Mouse (Mus musculus): Measurements from ENCODE around the gene Tec. TPM values are rescaled to one million over a fixed set of nuclear protein-coding genes. Genes with fewer than 3 reads are reported as not detected.

Tec gene
- polyA plus RNA-seq, 1 experiment from 2014 or later = 5.2 TPM

DNA sequence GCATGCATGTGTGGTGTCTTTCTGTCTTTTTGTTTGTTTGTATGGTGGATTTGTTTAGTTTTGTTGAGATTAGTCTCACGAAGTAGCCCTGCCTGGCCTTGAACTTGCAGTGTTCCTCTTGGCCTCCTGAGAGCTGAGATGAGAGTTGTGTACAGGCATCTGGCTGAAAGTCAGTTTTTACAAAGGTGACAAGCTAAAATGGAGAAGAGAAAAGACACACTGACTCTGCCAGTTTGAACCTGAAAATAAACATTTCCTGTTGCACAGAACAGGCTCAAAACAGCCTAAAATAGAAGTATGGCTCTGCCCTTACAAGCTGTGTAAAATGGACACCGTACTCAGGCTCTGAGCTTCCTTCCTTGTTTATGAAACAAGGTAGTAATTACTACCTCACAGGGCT lies 14.9 kb downstream of the Tec start:
- 58% methylated on average over 2 of the region's 2 CpGs for WGBS
- no peak for ATAC-seq (ENCODE audit: insufficient number of reproducible peaks, insufficient read depth, low FRiP score, low read depth)

DNA sequence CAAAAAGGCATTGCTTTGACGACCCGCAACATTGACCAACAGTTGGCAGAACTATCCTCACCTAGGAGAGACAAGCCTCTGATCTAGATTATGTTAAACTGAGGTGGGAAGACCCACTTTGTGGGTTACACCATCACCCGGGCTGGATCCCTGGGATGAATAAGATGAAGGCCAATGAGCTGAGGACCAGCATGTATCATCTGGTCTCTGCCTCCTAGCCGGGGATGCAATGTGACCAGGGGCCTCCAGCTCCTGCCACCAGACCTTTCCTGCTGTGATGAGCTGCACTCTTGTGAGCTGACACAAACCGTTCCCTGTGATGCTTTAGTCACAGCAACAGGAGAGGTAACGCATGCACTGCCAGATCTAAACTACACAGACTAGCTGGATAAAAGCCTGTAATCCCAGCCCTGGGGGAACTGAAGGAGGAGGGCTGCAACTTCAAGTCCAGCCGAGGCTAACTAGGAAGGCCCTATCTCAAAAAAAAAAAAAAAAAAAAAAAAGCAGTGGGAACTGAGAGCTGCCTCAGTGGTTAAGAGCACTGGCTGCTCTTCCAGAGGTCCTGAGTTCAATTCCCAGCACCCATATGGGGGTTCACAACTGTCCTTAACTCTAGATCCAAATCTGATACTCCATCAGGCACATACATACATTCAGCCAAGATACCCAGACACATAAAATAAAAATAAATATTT lies 15.8 kb downstream of the Tec start:
- Histone ChIP-seq H3K4me1 (ENCODE audit: control insufficient read depth, insufficient read depth, low read length) (0 out of 2 replicates have a peak, but pooled peaks cover 11% of the 10 kb centered on the region), H3K4me3 (ENCODE audit: low read depth, low read length) (no peak overlapping the region), H3K9ac (replicated peaks; ENCODE audit: low read depth, low read length) (no peak overlapping the region), H3K27me3 (ENCODE audit: control insufficient read depth, insufficient read depth, low read length) (no peaks in the 10 kb centered on the region), H3K27ac (ENCODE audit: low read length) (no peak overlapping the region), H3K36me3 (ENCODE audit: control insufficient read depth, insufficient read depth, low read length) (no peaks in the 10 kb centered on the region), H3K4me2 (replicated peaks; ENCODE audit: low read depth, low read length) (no peak overlapping the region), H3K9me3 (ENCODE audit: control insufficient read depth, low read depth, low read length) (no peaks in the 10 kb centered on the region)
- 81% methylated on average over 7 of the region's 7 CpGs for WGBS
- ATAC-seq (ENCODE audit: insufficient number of reproducible peaks, insufficient read depth, low FRiP score, low read depth) = no peak

More for the DNA sequence above, 14.9 kb downstream of the Tec start:
- H3K4me2 ChIP-seq (replicated peaks; ENCODE audit: low read depth, low read length) = no peak overlapping the region
- 0 out of 2 replicates have a peak, but pooled peaks cover 11% of the 10 kb centered on the region for H3K4me1 ChIP-seq (ENCODE audit: control insufficient read depth, insufficient read depth, low read length)
- H3K9me3 ChIP-seq (ENCODE audit: control insufficient read depth, low read depth, low read length) = no peaks in the 10 kb centered on the region
- no peaks in the 10 kb centered on the region for H3K27me3 ChIP-seq (ENCODE audit: control insufficient read depth, insufficient read depth, low read length)
- H3K9ac ChIP-seq (replicated peaks; ENCODE audit: low read depth, low read length) = no peak overlapping the region
- no peak overlapping the region for H3K27ac ChIP-seq (ENCODE audit: low read length)
- no peak overlapping the region for H3K4me3 ChIP-seq (ENCODE audit: low read depth, low read length)
- no peaks in the 10 kb centered on the region for H3K36me3 ChIP-seq (ENCODE audit: control insufficient read depth, insufficient read depth, low read length)

DNA sequence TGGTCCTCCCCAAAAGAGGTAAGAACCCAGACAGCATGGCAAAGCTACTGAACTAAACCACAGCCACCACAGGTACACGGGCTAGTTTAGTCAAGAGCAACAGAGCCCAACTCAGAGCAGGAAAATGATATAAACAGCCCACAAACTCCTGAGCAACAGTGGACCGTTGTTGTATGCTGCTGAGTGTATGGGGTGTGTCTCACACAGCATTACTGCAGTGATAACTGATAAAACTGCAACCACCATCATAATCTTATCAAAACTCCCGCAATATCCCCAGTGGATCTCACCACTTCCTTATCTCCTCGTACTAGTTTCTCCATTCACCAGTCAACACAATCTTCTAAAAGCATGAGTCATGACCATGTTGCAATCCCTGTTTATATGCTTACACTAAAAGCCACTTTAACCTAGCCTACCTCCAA lies 16.6 kb downstream of the Tec start:
- Histone ChIP-seq H3K27ac (ENCODE audit: low read length) (no peak overlapping the region), H3K9ac (replicated peaks; ENCODE audit: low read depth, low read length) (no peak overlapping the region), H3K36me3 (ENCODE audit: control insufficient read depth, insufficient read depth, low read length) (no peaks in the 10 kb centered on the region), H3K9me3 (ENCODE audit: control insufficient read depth, low read depth, low read length) (no peaks in the 10 kb centered on the region), H3K4me2 (replicated peaks; ENCODE audit: low read depth, low read length) (no peak overlapping the region), H3K4me3 (ENCODE audit: low read depth, low read length) (no peak overlapping the region), H3K4me1 (ENCODE audit: control insufficient read depth, insufficient read depth, low read length) (0 out of 2 replicates have a peak, but pooled peaks cover 11% of the 10 kb centered on the region), H3K27me3 (ENCODE audit: control insufficient read depth, insufficient read depth, low read length) (no peaks in the 10 kb centered on the region)
- 77% methylated on average over 4 of the region's 4 CpGs for WGBS
- ATAC-seq (ENCODE audit: insufficient number of reproducible peaks, insufficient read depth, low FRiP score, low read depth) = no peak

DNA sequence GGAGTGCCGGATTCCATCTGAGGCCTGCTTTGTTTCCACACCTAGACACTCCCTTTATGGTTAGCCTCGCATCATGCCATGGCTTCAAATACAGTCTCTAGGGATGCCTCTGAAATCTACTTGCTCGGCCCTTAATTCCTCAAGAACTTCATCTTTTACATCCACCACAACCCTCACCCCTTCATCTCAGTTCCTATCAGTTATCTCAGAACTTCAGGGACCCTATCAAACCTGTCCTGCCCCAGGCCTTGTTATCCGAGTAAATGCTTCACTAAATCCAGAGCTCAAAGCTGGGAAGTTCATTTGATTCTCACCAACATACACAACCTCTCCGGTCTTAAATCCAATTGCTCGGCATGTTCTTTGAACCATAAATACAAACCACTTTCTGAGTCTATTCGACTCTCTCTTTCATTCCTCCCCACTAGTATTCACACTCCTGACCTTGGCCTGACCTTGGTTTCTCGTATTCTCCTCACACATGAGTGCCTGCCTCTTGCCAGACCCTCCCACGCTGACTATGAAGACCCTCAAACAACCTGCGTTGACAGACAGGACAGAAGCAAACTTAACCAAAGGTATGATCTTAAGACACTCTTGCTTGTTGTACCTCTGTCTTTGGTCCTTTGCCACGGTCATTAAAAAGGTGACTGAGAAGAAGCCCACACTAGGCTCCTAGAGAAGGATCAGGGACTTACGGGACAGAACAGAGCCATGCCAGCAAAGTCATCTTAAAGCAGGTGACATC lies 17.2 kb downstream of the Tec start:
- 81% methylated on average over 12 of the region's 12 CpGs for WGBS
- Histone ChIP-seq H3K27ac (ENCODE audit: low read length) (no peak overlapping the region), H3K4me2 (replicated peaks; ENCODE audit: low read depth, low read length) (no peak overlapping the region), H3K4me1 (ENCODE audit: control insufficient read depth, insufficient read depth, low read length) (0 out of 2 replicates have a peak, but pooled peaks cover 10% of the 10 kb centered on the region), H3K9me3 (ENCODE audit: control insufficient read depth, low read depth, low read length) (no peaks in the 10 kb centered on the region), H3K27me3 (ENCODE audit: control insufficient read depth, insufficient read depth, low read length) (no peaks in the 10 kb centered on the region), H3K36me3 (ENCODE audit: control insufficient read depth, insufficient read depth, low read length) (no peaks in the 10 kb centered on the region), H3K4me3 (ENCODE audit: low read depth, low read length) (no peak overlapping the region), H3K9ac (replicated peaks; ENCODE audit: low read depth, low read length) (no peak overlapping the region)
- no peak for ATAC-seq (ENCODE audit: insufficient number of reproducible peaks, insufficient read depth, low FRiP score, low read depth)

DNA sequence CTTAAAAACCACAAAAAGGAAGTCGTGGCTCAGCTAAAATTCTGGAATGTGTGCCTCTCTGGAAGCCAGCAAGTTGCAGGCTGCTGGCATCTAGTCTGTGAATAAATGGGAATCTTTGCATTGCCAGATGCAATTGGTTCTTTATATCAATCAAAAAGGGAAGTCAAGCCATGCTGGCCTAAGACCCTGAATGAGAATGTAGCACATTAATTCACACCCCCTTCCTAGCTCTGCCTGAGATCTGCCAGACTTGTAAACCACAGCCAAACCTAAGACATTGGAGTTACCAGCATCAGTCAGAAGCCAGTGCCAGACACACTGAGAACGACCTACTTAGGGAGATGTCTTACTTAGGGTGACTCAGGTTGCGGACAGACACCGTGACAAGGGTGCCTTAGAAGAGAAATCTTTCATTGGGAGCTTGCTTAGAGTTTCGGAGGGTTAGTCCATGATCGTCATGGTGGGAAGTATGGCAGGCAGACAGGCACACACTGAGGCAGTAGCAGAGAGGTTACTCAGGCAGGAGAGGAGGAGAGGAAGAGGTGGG lies 19.3 kb downstream of the Tec start:
- WGBS = 78% methylated on average over 6 of the region's 6 CpGs

DNA sequence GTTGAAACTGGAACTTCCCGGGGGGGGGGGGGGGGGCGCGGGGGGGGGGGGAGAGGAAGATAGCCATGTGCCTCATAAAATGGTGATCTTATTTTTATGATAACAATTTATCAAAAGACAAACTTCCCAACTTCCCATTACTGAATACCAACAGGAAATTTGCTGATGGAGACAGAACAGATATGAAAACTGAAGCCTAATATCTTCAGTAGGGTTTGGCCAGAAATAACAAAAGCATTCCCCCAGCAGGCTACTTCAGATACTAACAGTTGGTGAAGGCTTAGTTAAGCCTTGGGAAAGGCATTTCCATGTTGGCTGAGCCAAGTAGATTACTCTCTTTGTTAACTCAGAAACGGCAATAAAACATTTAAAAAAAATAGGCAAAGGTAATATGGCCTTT lies 21.6 kb downstream of the Tec start:
- no peak for ATAC-seq (ENCODE audit: insufficient number of reproducible peaks, insufficient read depth, low FRiP score, low read depth)
- Histone ChIP-seq H3K27ac (ENCODE audit: low read length) (no peak overlapping the region), H3K36me3 (ENCODE audit: control insufficient read depth, insufficient read depth, low read length) (no peaks in the 10 kb centered on the region), H3K9ac (replicated peaks; ENCODE audit: low read depth, low read length) (no peak overlapping the region), H3K4me3 (ENCODE audit: low read depth, low read length) (no peak overlapping the region), H3K9me3 (ENCODE audit: control insufficient read depth, low read depth, low read length) (no peaks in the 10 kb centered on the region), H3K4me1 (ENCODE audit: control insufficient read depth, insufficient read depth, low read length) (0 out of 2 replicates have a peak, but pooled peaks cover 3% of the 10 kb centered on the region), H3K27me3 (ENCODE audit: control insufficient read depth, insufficient read depth, low read length) (no peaks in the 10 kb centered on the region), H3K4me2 (replicated peaks; ENCODE audit: low read depth, low read length) (no peak overlapping the region)
- 73% methylated on average over 1 of the region's 4 CpGs for WGBS

More for the DNA sequence above, 19.3 kb downstream of the Tec start:
- no peaks in the 10 kb centered on the region for H3K27me3 ChIP-seq (ENCODE audit: control insufficient read depth, insufficient read depth, low read length)
- H3K9me3 ChIP-seq (ENCODE audit: control insufficient read depth, low read depth, low read length) = no peaks in the 10 kb centered on the region
- no peak overlapping the region for H3K27ac ChIP-seq (ENCODE audit: low read length)
- no peak overlapping the region for H3K4me3 ChIP-seq (ENCODE audit: low read depth, low read length)
- H3K4me2 ChIP-seq (replicated peaks; ENCODE audit: low read depth, low read length) = no peak overlapping the region
- 0 out of 2 replicates have a peak, but pooled peaks have one; percentile 10 for ATAC-seq (ENCODE audit: insufficient number of reproducible peaks, insufficient read depth, low FRiP score, low read depth)
- no peaks in the 10 kb centered on the region for H3K36me3 ChIP-seq (ENCODE audit: control insufficient read depth, insufficient read depth, low read length)
- 0 out of 2 replicates have a peak, but pooled peaks cover 3% of the 10 kb centered on the region for H3K4me1 ChIP-seq (ENCODE audit: control insufficient read depth, insufficient read depth, low read length)
- no peak overlapping the region for H3K9ac ChIP-seq (replicated peaks; ENCODE audit: low read depth, low read length)

DNA sequence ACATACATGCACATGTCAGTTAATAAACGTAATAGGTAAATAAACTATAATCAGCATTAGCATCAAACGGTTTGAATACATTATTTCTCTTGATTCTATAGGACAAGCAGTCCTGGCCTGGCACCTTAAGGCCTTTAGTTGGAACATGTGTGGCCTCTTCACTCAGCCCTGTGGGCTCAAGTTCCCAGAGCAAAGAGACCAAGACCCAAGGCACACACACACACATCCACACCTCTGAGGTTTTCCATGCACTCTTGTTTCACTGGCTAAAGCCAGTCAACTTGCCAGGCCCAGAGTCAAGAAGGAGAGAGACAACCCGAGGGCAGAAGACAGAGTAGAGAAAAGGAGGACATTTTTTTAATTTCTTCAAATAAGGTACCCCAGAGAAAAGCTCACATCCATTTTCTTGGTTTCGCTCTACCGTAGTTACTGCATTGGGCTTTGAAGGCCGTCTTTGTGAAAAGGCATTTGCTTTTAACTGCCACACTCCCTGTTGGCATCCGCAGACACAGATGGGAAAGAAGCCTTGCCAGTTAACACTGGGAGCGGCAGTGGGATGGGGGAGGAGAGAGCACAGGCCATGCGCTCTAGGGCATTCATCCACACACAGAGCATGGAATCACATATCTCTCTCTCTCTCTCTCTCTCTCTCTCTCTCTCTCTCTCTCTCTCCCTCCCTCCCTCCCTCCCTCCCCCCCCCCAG lies 22.2 kb downstream of the Tec start:
- Histone ChIP-seq H3K4me1 (ENCODE audit: control insufficient read depth, insufficient read depth, low read length) (0 out of 2 replicates have a peak, but pooled peaks cover 3% of the 10 kb centered on the region), H3K4me3 (ENCODE audit: low read depth, low read length) (no peak overlapping the region), H3K9me3 (ENCODE audit: control insufficient read depth, low read depth, low read length) (peaks cover 1% of the 10 kb centered on the region), H3K36me3 (ENCODE audit: control insufficient read depth, insufficient read depth, low read length) (no peaks in the 10 kb centered on the region), H3K4me2 (replicated peaks; ENCODE audit: low read depth, low read length) (no peak overlapping the region), H3K27ac (ENCODE audit: low read length) (no peak overlapping the region), H3K27me3 (ENCODE audit: control insufficient read depth, insufficient read depth, low read length) (no peaks in the 10 kb centered on the region), H3K9ac (replicated peaks; ENCODE audit: low read depth, low read length) (no peak overlapping the region)
- no peak for ATAC-seq (ENCODE audit: insufficient number of reproducible peaks, insufficient read depth, low FRiP score, low read depth)
- WGBS = 75% methylated on average over 9 of the region's 9 CpGs

Measured in stomach, embryonic 14.5 days (tissue).